29 mouse cellular contexts compared by ENCODE assay signal in genomic region chr14:21613031-21613430, GRCm38 (mm10).
A peak's percentile ranks its signal among the peaks of the same experiment; 100 is the strongest.
DNase-seq lines count a peak whose midpoint lies in the region; ATAC-seq and TF ChIP-seq lines count a peak whose summit lies in the region.
"Had no signal": no experiment of that assay in that cellular context is flagged by ENCODE, and none has a peak within 500 bp of the region (broad histone marks: within the 10 kb centered on the region; RNA-seq: fewer than 3 reads in every experiment).

No protein-coding gene starts in this region.

- peaks cover 20% of the 10 kb centered on the region for H3K4me1 ChIP-seq in embryonic facial prominence, embryonic 14.5 days (ENCODE audit: control insufficient read depth, insufficient read depth, low read length)
- 0 out of 2 replicates have a peak, but pooled peaks cover 2% of the 10 kb centered on the region for H3K4me1 ChIP-seq in embryonic facial prominence, embryonic 10.5 days
- H3K4me1 ChIP-seq in bone marrow macrophage, adult 2 months (ENCODE audit: control insufficient read depth, insufficient read depth, low read length) = peaks cover 38% of the 10 kb centered on the region
- H3K4me1 ChIP-seq in limb, embryonic 14.5 days (ENCODE audit: control insufficient read depth, insufficient read depth, low read length) = peaks cover 41% of the 10 kb centered on the region

- H3K4me2 ChIP-seq in embryonic facial prominence, embryonic 14.5 days (ENCODE audit: low read depth, low read length) = no peak overlapping the region
- no peak overlapping the region for H3K4me2 ChIP-seq in limb, embryonic 14.5 days (replicated peaks; ENCODE audit: low read depth, low read length, severe bottlenecking)
- H3K4me2 ChIP-seq: forebrain, embryonic 12.5 days; heart, embryonic 13.5 days; liver, embryonic 15.5 days; lung, embryonic 14.5 days; midbrain, embryonic 15.5 days had no signal

- ATAC-seq in embryonic facial prominence, embryonic 14.5 days (ENCODE audit: low read depth) = no peak
- ATAC-seq in limb, embryonic 14.5 days (ENCODE audit: low FRiP score, low read depth) = no peak
- ATAC-seq: hindbrain, embryonic 16.5 days; intestine, postnatal 0 days; midbrain, embryonic 15.5 days had no signal

- H3K9ac ChIP-seq in embryonic facial prominence, embryonic 14.5 days (ENCODE audit: low read depth, low read length) = no peak overlapping the region
- H3K9ac ChIP-seq in limb, embryonic 14.5 days (ENCODE audit: low read depth, low read length, severe bottlenecking) = no peak overlapping the region
- H3K9ac ChIP-seq: forebrain, embryonic 12.5 days; heart, embryonic 13.5 days; liver, embryonic 15.5 days; lung, embryonic 14.5 days; midbrain, embryonic 15.5 days had no signal

- no peak for TF ChIP-seq POLR2A in bone marrow macrophage, adult 2 months (IDR thresholded peaks at IDR 0.05; ENCODE audit: borderline replicate concordance, low read depth, low read length)
- TF ChIP-seq POLR2A in limb, embryonic 14.5 days (IDR thresholded peaks at IDR 0.05; ENCODE audit: borderline replicate concordance, extremely low read depth, insufficient read depth, insufficient read length) = no peak

- no peak overlapping the region for H3K4me3 ChIP-seq in embryonic facial prominence, embryonic 14.5 days (ENCODE audit: low read depth, low read length)
- no peak overlapping the region for H3K4me3 ChIP-seq in embryonic facial prominence, embryonic 10.5 days
- H3K4me3 ChIP-seq in layer of hippocampus, adult 2 months = no peak overlapping the region
- H3K4me3 ChIP-seq in bone marrow macrophage, adult 2 months (ENCODE audit: insufficient read depth, low read length) = no peak overlapping the region
- no peak overlapping the region for H3K4me3 ChIP-seq in limb, embryonic 14.5 days (replicated peaks; ENCODE audit: low read length)
- H3K4me3 ChIP-seq: erythroblast, embryonic 14.5 days; forebrain, embryonic 12.5 days; heart, embryonic 13.5 days; liver, embryonic 15.5 days; midbrain, embryonic 10.5 days; midbrain, embryonic 15.5 days had no signal

- no peaks in the 10 kb centered on the region for H3K9me3 ChIP-seq in embryonic facial prominence, embryonic 14.5 days (ENCODE audit: control insufficient read depth, low read length)
- no peaks in the 10 kb centered on the region for H3K9me3 ChIP-seq in embryonic facial prominence, embryonic 10.5 days
- no peaks in the 10 kb centered on the region for H3K9me3 ChIP-seq in limb, embryonic 14.5 days (ENCODE audit: control insufficient read depth, low read length)
- H3K9me3 ChIP-seq: forebrain, embryonic 12.5 days; heart, embryonic 13.5 days; liver, embryonic 15.5 days; midbrain, embryonic 10.5 days; midbrain, embryonic 15.5 days had no signal

- no peak overlapping the region; the same call in 1 of the 2 replicates for H3K27ac ChIP-seq in embryonic facial prominence, embryonic 14.5 days (replicated peaks; ENCODE audit: low read depth, low read length)
- no peak overlapping the region for H3K27ac ChIP-seq in embryonic facial prominence, embryonic 10.5 days (replicated peaks)
- peak overlapping the region; percentile 43; the same call in 1 of the 2 replicates for H3K27ac ChIP-seq in layer of hippocampus, adult 2 months
- H3K27ac ChIP-seq in bone marrow macrophage, adult 2 months (ENCODE audit: insufficient read depth, low read depth, low read length) = peak overlapping the region; percentile 71
- no peak overlapping the region; the same call in 1 of the 2 replicates for H3K27ac ChIP-seq in limb, embryonic 14.5 days (replicated peaks; ENCODE audit: low read depth, low read length)
- H3K27ac ChIP-seq: heart, embryonic 13.5 days; liver, embryonic 15.5 days; midbrain, embryonic 10.5 days; midbrain, embryonic 15.5 days had no signal

- H3K27me3 ChIP-seq in embryonic facial prominence, embryonic 14.5 days (replicated peaks; ENCODE audit: control insufficient read depth, insufficient read depth, low read length) = no peaks in the 10 kb centered on the region
- no peaks in the 10 kb centered on the region for H3K27me3 ChIP-seq in embryonic facial prominence, embryonic 10.5 days (replicated peaks; ENCODE audit: low read depth, poor library complexity, severe bottlenecking)
- no peaks in the 10 kb centered on the region for H3K27me3 ChIP-seq in limb, embryonic 14.5 days (ENCODE audit: control insufficient read depth, insufficient read depth, low read length)
- H3K27me3 ChIP-seq: forebrain, embryonic 12.5 days; heart, embryonic 13.5 days; liver, embryonic 15.5 days; midbrain, embryonic 15.5 days; Patski had no signal

- no peak for TF ChIP-seq CTCF in layer of hippocampus, adult 2 months (conservative IDR thresholded peaks at IDR 0.05)
- TF ChIP-seq CTCF in bone marrow macrophage, adult 2 months (IDR thresholded peaks at IDR 0.05; ENCODE audit: low read depth, low read length) = no peak

- 0 out of 2 replicates have a peak, but pooled peaks cover 8% of the 10 kb centered on the region for H3K36me3 ChIP-seq in embryonic facial prominence, embryonic 14.5 days (ENCODE audit: control insufficient read depth, insufficient read depth, low read length)
- peaks cover 7% of the 10 kb centered on the region; the same call in 1 of the 2 replicates for H3K36me3 ChIP-seq in embryonic facial prominence, embryonic 10.5 days (replicated peaks)
- 0 out of 2 replicates have a peak, but pooled peaks cover 12% of the 10 kb centered on the region for H3K36me3 ChIP-seq in limb, embryonic 14.5 days (ENCODE audit: control insufficient read depth, insufficient read depth, low read length)
- H3K36me3 ChIP-seq: liver, embryonic 15.5 days; midbrain, embryonic 10.5 days; midbrain, embryonic 15.5 days had no signal

- peak; percentile 52 for DNase-seq in embryonic facial prominence, embryonic 14.5 days (ENCODE audit: low spot score)
- DNase-seq in embryonic facial prominence, embryonic 10.5 days (ENCODE audit: low spot score) = no peak
- DNase-seq in layer of hippocampus, adult 2 months (ENCODE audit: low spot score in 2 of 2) = peak in 1 of 2 experiments; percentile 47
- no peak for DNase-seq in layer of hippocampus, postnatal 36 days
- DNase-seq in limb, embryonic 14.5 days (ENCODE audit: low spot score) = peak; percentile 50
- no peak for DNase-seq in retina, postnatal 1 day
- no peak for DNase-seq in c-Kit-positive CD71-positive TER-119-positive erythroid progenitor cells, embryonic 14.5 days (ENCODE audit: low spot score)
- DNase-seq: adrenal gland, postnatal 10 days; cerebellum, adult 8-10 months; gastrocnemius, postnatal 25 days; heart, adult 18-20 months; heart, postnatal 10 days; kidney, adult 9 months; kidney, postnatal 10 days; lung, embryonic 14.5 days; lung, postnatal 14 days; right cerebral cortex, postnatal 25 days; thymus, adult 18-20 months; thymus, postnatal 25 days had no signal

- WGBS in embryonic facial prominence, embryonic 14.5 days = 68% methylated on average over 6 of the region's 6 CpGs
- 93% methylated on average over 6 of the region's 6 CpGs for WGBS in embryonic facial prominence, embryonic 10.5 days
- 67% methylated on average over 6 of the region's 6 CpGs for WGBS in limb, embryonic 14.5 days

Comparison
In these comparisons a context has a peak if more than half of its experiments do, and no peak if none do; other contexts are left out.
1. DNase-seq: peak in embryonic facial prominence, embryonic 14.5 days (single experiment) and limb, embryonic 14.5 days (single experiment); none in embryonic facial prominence, embryonic 10.5 days (single experiment), layer of hippocampus, postnatal 36 days (0 of 2), retina, postnatal 1 day (single experiment) and c-Kit-positive CD71-positive TER-119-positive erythroid progenitor cells, embryonic 14.5 days (single experiment).
2. H3K27ac ChIP-seq: peak in layer of hippocampus, adult 2 months (single experiment) and bone marrow macrophage, adult 2 months (single experiment); none in embryonic facial prominence, embryonic 14.5 days (single experiment), embryonic facial prominence, embryonic 10.5 days (single experiment) and limb, embryonic 14.5 days (single experiment).